Mouse (Mus musculus) heart, postnatal 0 days (tissue): ENCODE data around the gene Gpr137. TPM values are rescaled to one million over a fixed set of nuclear protein-coding genes. Genes with fewer than 3 reads are reported as not detected.

Experiments used
- ATAC-seq: fragments of 200-750 bp; cut with Nextera tagmentation; 2 replicates; pipeline ENCODE4 v1.8.0; 2017; ENCODE audit warnings: low read depth, moderate number of reproducible peaks, moderate library complexity; ENCODE audit not compliant: insufficient read depth
- DNase-seq: peaks from one replicate; pipeline ENCODE4 v3.0.0-alpha.2; 2016; ENCODE audit warnings: low spot score
- H3K27ac ChIP-seq: fragments of 300-500 bp; sonication (generic); 2 replicates; pipeline ENCODE4 v1.5.1; 2014; ENCODE audit warnings: low read depth, mild to moderate bottlenecking
- H3K27me3 ChIP-seq: fragments of 300-500 bp; sonication (generic); 2 replicates; pipeline ENCODE4 v1.6.1; 2014; ENCODE audit warnings: low read length, mixed read lengths; ENCODE audit not compliant: control insufficient read depth, insufficient read depth
- H3K36me3 ChIP-seq: fragments of 300-500 bp; sonication (generic); replicated peaks from 2 replicates; pipeline ENCODE4 v1.6.1; 2014; ENCODE audit warnings: low read length, mixed read lengths; ENCODE audit not compliant: control insufficient read depth, insufficient read depth
- H3K4me1 ChIP-seq: fragments of 300-500 bp; sonication (generic); 2 replicates; pipeline ENCODE4 v1.6.1; 2014; ENCODE audit warnings: antibody characterized with exemption; ENCODE audit not compliant: control insufficient read depth, insufficient read depth
- H3K4me2 ChIP-seq: fragments of 300-500 bp; sonication (generic); 2 replicates; pipeline ENCODE4 v1.6.1; 2014; ENCODE audit warnings: low read depth, mild to moderate bottlenecking, low read length, moderate library complexity
- H3K4me3 ChIP-seq: fragments of 300-500 bp; sonication (generic); 2 replicates; pipeline ENCODE4 v1.5.1; 2014; ENCODE audit warnings: low read depth, low read length
- H3K9ac ChIP-seq: fragments of 300-500 bp; sonication (generic); replicated peaks from 2 replicates; pipeline ENCODE4 v1.6.1; 2014; ENCODE audit warnings: low read depth, low read length, mixed read lengths
- H3K9me3 ChIP-seq: fragments of 300-500 bp; sonication (generic); replicated peaks from 2 replicates; pipeline ENCODE4 v1.6.1; 2016; ENCODE audit warnings: low read length; ENCODE audit not compliant: control insufficient read depth
- CTCF ChIP-seq: IDR thresholded peaks from 2 replicates; pipeline ENCODE4 v1.5.1; 2016; ENCODE audit warnings: antibody characterized with exemption, control low read depth, low read depth
- EP300 ChIP-seq: IDR thresholded peaks from 2 replicates; pipeline ENCODE4 v1.6.1; 2016; ENCODE audit warnings: antibody characterized with exemption, low read depth
- WGBS: fragments of 180-500 bp; shearing (Covaris S2); extraction: QIAGEN DNeasy Blood & Tissue Kit; methylation state at CpG from one replicate; pipeline ENCODE4 v1.1.7; 2014; 5-methylcytosine and 5-hydroxymethylcytosine counted together
- polyA plus RNA-seq: library from polyadenylated mRNA; unstranded; fragments of >200 nt; fragmentation: Nextera tagmentation; extraction: Ambion mirVana; gene quantifications from 2 replicates; pipeline ENCODE4 v1.2.1, GENCODE M21; 2015
- total RNA-seq: library from RNA; depleted of rRNA; stranded (reverse); fragments of >200 nt; gene quantifications from 2 replicates; pipeline ENCODE4 v1.2.3, GENCODE M21; 2014; ENCODE audit warnings: low replicate concordance

Gpr137 gene
- total and polyA plus RNA-seq, 2 experiments from 2014 or later: 16.8 to 46.1 TPM

- Histone ChIP-seq H3K4me2 (peak overlapping the region; percentile 90; the same call in 1 of the 2 replicates), H3K36me3 (0 out of 2 replicates have a peak, but pooled peaks cover 8% of the 10 kb centered on the region), H3K9ac (peak overlapping the region; percentile 47; the same call in 1 of the 2 replicates), H3K27me3 (peaks cover 36% of the 10 kb centered on the region), H3K4me3 (peak overlapping the region; percentile 86; the same call in 1 of the 2 replicates), H3K27ac (peak overlapping the region; percentile 91), H3K4me1 (peaks cover 30% of the 10 kb centered on the region), H3K9me3 (no peaks in the 10 kb centered on the region)
- DNase-seq (no peak), ATAC-seq (no peak)
- 66% methylated on average over 6 of the region's 6 CpGs for WGBS
- no peak for TF ChIP-seq EP300
- TF ChIP-seq CTCF: no peak
Observed at GRCm38 (mm10) chr19:6922901-6923735, 19.2 kb downstream of the Gpr137 start.

DNA sequence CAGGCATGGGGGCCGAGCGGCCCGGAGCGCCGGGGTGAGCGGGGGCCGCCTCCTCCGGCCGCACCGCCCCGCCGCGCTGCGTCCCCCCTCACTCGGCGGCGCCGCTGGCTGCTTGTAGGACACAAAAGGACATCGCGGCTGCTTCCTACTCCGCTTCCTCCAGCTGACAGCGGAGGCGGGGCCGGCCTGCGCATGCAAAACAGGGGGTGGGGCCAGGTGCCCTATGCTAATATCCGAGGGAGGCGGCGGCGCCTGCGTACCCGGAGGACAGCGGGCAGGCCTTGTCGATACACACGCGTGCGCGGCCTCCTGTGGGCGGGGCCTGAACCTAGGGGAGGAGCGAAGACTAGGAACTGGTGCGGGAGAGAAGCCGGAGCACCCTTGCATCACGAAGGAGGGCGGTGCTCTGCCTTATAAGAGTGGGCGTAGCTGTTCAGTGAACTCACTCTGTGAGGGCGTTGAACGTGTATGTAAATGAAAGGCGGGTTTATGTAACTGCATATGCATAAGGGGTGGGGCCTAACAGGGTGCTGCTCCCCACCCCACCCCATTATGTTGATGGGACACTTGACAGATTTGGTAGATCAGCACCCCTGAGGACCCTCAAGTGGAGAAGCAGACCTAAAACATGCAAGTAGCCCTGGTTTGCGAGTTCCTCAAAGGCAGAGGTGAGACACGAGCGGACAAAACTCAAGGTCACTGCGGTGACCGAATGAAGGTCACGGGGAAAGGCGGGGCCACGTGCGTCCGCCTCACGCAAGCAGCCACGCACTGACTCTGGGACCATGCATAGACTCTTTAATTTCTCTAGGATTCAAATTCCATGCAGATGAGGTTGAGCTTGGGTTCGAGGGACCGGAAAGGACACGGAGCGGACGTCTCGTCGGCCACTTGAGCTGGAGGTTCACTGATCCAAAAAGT lies 20.4 kb downstream of the Gpr137 start, which contains the start of gene Esrra:
TSS of gene Esrra (minus strand) at position 167 of the 921 bp plus-strand sequence.
- whole genome bisulfite sequencing: under 1% methylated on average over 59 of the region's 66 CpGs
- peak within 1 kb of the TSS; percentile 86 for H3K4me3 ChIP-seq
- H3K4me2 ChIP-seq: peak within 1 kb of the TSS; percentile 90
- no peaks in the 10 kb centered on the region for H3K9me3 ChIP-seq
- TF ChIP-seq CTCF (no peak), EP300 (peak; percentile 70; the same call in 1 of the 2 replicates)
- peak within 1 kb of the TSS; percentile 94 for H3K9ac ChIP-seq
- DNase-seq: peak; percentile 99
- H3K27ac ChIP-seq: peak within 1 kb of the TSS; percentile 96
- H3K36me3 ChIP-seq: 0 out of 2 replicates have a peak, but pooled peaks cover 8% of the 10 kb centered on the region
- H3K4me1 ChIP-seq: peaks cover 26% of the 10 kb centered on the region
- H3K27me3 ChIP-seq: peaks cover 24% of the 10 kb centered on the region
- ATAC-seq: peak; percentile 92

DNA sequence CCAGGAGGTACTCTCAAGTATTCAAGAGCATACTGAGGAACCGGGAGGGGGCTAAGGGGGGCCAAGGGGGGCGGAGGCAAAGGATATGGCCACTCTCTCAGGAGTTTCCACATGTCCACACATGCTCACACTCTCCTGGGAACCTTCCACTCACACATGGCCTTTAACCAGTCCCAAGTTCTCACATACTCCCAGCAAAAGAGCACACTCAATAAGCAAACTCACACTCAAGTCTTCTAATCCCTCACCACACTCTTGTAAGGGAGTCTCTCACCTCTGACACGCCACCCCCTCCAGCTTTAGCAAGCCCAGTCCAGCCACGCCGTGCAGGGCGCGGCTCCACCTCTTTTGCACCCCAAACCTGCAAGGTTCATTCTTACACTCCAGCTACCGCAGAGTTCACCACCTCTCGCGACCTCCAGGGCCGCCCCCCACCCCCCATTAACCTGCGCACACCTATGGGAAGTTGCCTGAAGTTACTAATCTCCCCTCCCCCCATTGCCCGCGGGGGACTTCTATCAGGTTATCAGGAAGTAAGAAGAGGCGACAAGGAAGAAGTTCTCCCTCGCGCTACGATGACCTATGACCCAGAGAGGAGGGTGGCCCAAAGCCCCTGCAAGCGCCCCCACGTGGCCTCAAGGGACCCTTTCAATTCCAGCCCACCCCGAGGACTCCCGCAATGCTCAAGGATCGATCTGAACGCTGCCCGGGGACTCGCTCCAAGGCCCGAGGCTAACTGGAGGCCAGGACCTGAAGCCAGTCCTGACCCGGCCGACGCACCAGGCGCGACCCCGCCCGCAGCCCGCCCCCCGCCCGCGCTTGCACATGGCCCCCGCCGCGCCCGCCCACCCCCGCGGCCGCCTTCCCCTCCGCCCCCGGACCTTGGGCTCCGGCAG lies 21.3 kb downstream of the Gpr137 start:
- 0 out of 2 replicates have a peak, but pooled peaks cover 8% of the 10 kb centered on the region for H3K36me3 ChIP-seq
- WGBS: 2% methylated on average over 38 of the region's 48 CpGs
- H3K27ac ChIP-seq: peak overlapping the region; percentile 96
- peak overlapping the region; percentile 90 for H3K4me2 ChIP-seq
- no peaks in the 10 kb centered on the region for H3K9me3 ChIP-seq
- H3K27me3 ChIP-seq: peaks cover 15% of the 10 kb centered on the region
- H3K4me1 ChIP-seq: peaks cover 22% of the 10 kb centered on the region
- peak overlapping the region; percentile 94 for H3K9ac ChIP-seq
- TF ChIP-seq EP300 (no peak), CTCF (no peak)
- ATAC-seq: no peak; the same call in 1 of the 2 replicates
- DNase-seq: no peak
- H3K4me3 ChIP-seq: peak overlapping the region; percentile 86

DNA sequence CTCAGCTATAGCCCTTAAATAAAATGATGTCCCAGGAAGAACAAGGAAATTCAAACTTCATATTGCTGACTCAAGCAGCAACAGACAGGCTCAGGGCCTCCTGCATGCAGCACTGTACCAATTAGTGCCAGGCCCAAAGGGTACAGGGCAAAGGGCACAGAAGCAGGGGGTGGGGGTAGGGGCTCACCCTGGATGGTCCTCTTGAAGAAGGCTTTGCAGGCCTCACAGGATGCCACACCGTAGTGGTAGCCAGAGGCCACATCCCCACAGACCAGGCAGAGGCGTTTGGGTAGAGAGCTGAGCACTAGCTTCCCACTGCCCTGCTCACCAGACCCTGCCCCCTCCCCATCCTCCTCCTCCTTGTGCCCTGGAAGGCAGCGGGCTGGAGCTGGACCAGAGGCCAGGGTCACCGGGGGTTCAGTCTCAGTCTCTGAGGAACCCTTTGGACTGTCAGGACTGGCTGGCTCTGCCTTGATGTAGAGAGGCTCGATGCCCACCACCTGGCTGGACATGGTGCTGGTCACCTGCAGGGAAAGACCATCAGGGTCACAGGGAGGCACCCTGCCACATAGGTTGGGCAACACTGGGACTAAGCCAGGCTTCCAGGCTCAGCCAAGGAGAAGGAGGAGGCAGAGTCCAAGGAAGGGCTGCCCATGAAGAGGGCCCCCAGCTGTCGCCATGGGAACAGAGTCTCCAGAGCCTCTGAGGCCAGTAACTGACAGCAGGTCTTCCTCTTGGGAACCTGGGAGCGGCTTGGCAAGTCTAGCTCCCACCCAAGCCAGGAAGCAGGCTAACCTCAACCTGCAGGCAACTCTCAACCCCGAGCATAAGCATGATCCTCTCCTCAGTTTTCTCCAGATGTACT lies 22.2 kb downstream of the Gpr137 start:
- Histone ChIP-seq H3K4me3 (peak overlapping the region; percentile 86), H3K4me2 (peak overlapping the region; percentile 90), H3K9ac (peak overlapping the region; percentile 94), H3K9me3 (no peaks in the 10 kb centered on the region), H3K27ac (peak overlapping the region; percentile 96), H3K4me1 (peaks cover 17% of the 10 kb centered on the region), H3K27me3 (peaks cover 6% of the 10 kb centered on the region), H3K36me3 (0 out of 2 replicates have a peak, but pooled peaks cover 8% of the 10 kb centered on the region)
- ATAC-seq (no peak), DNase-seq (no peak)
- 29% methylated on average over 8 of the region's 8 CpGs for WGBS
- TF ChIP-seq CTCF (no peak), EP300 (no peak)
